Mouse (Mus musculus): Measurements from ENCODE around the gene Lamtor3. TPM values are rescaled to one million over a fixed set of nuclear protein-coding genes. Genes with fewer than 3 reads are reported as not detected.

The Lamtor3 gene
- polyA plus RNA-seq, 2 experiments: 77.4 to 109 TPM

DNA sequence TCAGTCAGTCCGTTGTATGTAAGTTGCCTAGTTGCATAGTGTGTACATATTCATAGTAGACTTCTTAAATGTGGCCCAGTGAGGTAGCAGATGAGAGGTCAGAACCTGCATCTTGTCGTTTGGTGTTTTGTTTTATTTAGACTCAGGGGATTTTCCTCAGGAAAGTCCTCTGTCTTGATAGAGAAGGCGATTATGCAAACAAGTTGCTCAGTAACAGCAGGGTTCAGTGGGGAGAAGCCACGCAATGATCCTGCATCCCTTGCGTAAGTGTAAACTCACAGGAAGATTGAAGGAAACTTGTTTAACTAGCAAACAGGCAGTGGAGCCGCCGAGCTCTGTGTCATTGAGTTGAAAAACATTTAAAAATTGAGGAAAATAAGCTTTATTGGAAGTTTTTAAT is 30.3 kb upstream of the Lamtor3 start:
- H3K4me1 ChIP-seq (ENCODE audit: control insufficient read depth, insufficient read depth, low read length): no peaks in the 10 kb centered on the region
- DNase-seq (ENCODE audit: low spot score) (no peak), ATAC-seq (ENCODE audit: low FRiP score, low read depth) (no peak)
- H3K9ac ChIP-seq (ENCODE audit: low read depth, low read length, severe bottlenecking): no peak overlapping the region
- H3K27ac ChIP-seq (replicated peaks; ENCODE audit: low read depth, low read length): no peak overlapping the region
- H3K27me3 ChIP-seq (ENCODE audit: control insufficient read depth, insufficient read depth, low read length): no peaks in the 10 kb centered on the region
- WGBS: 75% methylated on average over 7 of the region's 7 CpGs
- H3K4me2 ChIP-seq (replicated peaks; ENCODE audit: low read depth, low read length, severe bottlenecking): no peak overlapping the region
- no peaks in the 10 kb centered on the region for H3K9me3 ChIP-seq (ENCODE audit: control insufficient read depth, low read length)
- H3K4me3 ChIP-seq (replicated peaks; ENCODE audit: low read length): no peak overlapping the region
- peaks cover 36% of the 10 kb centered on the region for H3K36me3 ChIP-seq (ENCODE audit: control insufficient read depth, insufficient read depth, low read length)
- no peak for TF ChIP-seq POLR2A (IDR thresholded peaks at IDR 0.05; ENCODE audit: borderline replicate concordance, extremely low read depth, insufficient read depth, insufficient read length)

DNA sequence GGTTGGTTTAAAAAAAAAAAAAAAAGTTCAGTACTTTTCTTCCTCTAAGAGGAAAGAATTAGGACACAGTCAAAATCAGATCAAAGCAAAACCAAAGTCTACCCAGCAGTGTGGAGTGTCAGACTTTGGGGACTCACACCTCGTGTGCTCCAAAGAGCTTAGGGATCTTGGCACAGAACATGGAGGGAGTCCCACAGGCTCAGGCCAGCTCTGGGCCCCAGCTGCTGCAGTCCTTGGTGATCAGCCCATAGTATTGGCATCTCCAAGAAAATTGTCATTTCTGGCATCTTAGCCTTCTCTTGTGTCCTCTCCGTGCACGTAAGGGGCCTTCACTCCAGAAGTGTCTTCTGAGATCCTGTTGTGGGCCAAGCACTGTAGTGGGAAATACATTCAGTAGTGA is 27.2 kb upstream of the Lamtor3 start:
- DNase-seq (ENCODE audit: low spot score) (no peak), ATAC-seq (ENCODE audit: low FRiP score, low read depth) (no peak)
- no peaks in the 10 kb centered on the region for H3K4me1 ChIP-seq (ENCODE audit: control insufficient read depth, insufficient read depth, low read length)
- H3K27me3 ChIP-seq (ENCODE audit: control insufficient read depth, insufficient read depth, low read length): no peaks in the 10 kb centered on the region
- no peaks in the 10 kb centered on the region for H3K9me3 ChIP-seq (ENCODE audit: control insufficient read depth, low read length)
- no peak overlapping the region for H3K4me2 ChIP-seq (replicated peaks; ENCODE audit: low read depth, low read length, severe bottlenecking)
- H3K27ac ChIP-seq (replicated peaks; ENCODE audit: low read depth, low read length): no peak overlapping the region
- no peak for TF ChIP-seq POLR2A (IDR thresholded peaks at IDR 0.05; ENCODE audit: borderline replicate concordance, extremely low read depth, insufficient read depth, insufficient read length)
- no peak overlapping the region for H3K9ac ChIP-seq (ENCODE audit: low read depth, low read length, severe bottlenecking)
- H3K4me3 ChIP-seq (replicated peaks; ENCODE audit: low read length): no peak overlapping the region
- WGBS: 67% methylated on average over 3 of the region's 3 CpGs
- H3K36me3 ChIP-seq (ENCODE audit: control insufficient read depth, insufficient read depth, low read length): peaks cover 50% of the 10 kb centered on the region

DNA sequence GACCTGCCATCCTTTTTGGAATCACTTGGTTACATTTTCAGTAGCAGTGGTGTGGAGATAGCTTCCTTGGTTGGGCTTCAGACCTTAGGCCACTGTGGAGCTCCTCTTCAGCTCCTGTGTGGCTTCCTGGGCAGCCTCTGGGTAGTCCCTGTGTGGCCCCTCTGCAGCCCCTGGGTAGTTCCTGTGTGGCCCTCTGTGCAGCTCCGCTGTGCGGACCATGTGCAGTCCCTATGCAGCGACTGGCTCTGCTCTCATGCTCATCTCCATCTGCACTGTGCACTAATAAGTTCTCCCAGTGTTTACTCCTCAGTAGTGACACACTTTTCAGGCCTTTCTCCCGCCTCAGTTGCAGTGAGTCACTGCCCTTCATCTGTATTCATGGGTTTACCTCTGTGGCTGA is 26.2 kb upstream of the Lamtor3 start:
- DNase-seq (ENCODE audit: low spot score) (no peak), ATAC-seq (ENCODE audit: low FRiP score, low read depth) (no peak)
- H3K4me1 ChIP-seq (ENCODE audit: control insufficient read depth, insufficient read depth, low read length): no peaks in the 10 kb centered on the region
- no peaks in the 10 kb centered on the region for H3K9me3 ChIP-seq (ENCODE audit: control insufficient read depth, low read length)
- no peak overlapping the region for H3K9ac ChIP-seq (ENCODE audit: low read depth, low read length, severe bottlenecking)
- WGBS: 94% methylated on average over 4 of the region's 4 CpGs
- peaks cover 50% of the 10 kb centered on the region for H3K36me3 ChIP-seq (ENCODE audit: control insufficient read depth, insufficient read depth, low read length)
- no peak for TF ChIP-seq POLR2A (IDR thresholded peaks at IDR 0.05; ENCODE audit: borderline replicate concordance, extremely low read depth, insufficient read depth, insufficient read length)
- H3K4me3 ChIP-seq (replicated peaks; ENCODE audit: low read length): no peak overlapping the region
- H3K27ac ChIP-seq (replicated peaks; ENCODE audit: low read depth, low read length): no peak overlapping the region
- no peaks in the 10 kb centered on the region for H3K27me3 ChIP-seq (ENCODE audit: control insufficient read depth, insufficient read depth, low read length)
- H3K4me2 ChIP-seq (replicated peaks; ENCODE audit: low read depth, low read length, severe bottlenecking): no peak overlapping the region

DNA sequence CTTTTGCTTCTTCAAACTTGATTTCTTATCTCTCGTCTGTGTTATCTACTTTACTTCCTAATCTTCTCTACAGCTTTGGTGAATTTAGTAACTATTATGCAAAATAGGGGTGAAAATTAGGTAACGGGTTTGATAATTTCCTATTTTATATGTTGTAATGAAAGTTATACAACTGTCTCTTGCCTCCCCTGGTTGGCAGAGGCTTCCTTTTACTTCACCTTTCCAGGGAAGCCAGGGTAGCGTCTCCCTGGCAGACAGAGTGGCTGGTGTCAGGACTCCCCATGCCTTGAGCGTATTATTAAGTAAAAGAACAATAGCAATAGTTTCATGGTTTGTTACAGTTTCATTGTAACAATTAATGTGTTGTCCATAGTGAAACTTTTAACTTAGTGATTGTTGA is 24.5 kb upstream of the Lamtor3 start:
- Histone ChIP-seq H3K27me3 (ENCODE audit: control insufficient read depth, insufficient read depth, low read length) (no peaks in the 10 kb centered on the region), H3K27ac (replicated peaks; ENCODE audit: low read depth, low read length) (no peak overlapping the region), H3K9me3 (ENCODE audit: control insufficient read depth, low read length) (no peaks in the 10 kb centered on the region), H3K9ac (ENCODE audit: low read depth, low read length, severe bottlenecking) (no peak overlapping the region), H3K36me3 (ENCODE audit: control insufficient read depth, insufficient read depth, low read length) (peaks cover 49% of the 10 kb centered on the region), H3K4me3 (replicated peaks; ENCODE audit: low read length) (no peak overlapping the region), H3K4me2 (replicated peaks; ENCODE audit: low read depth, low read length, severe bottlenecking) (no peak overlapping the region), H3K4me1 (ENCODE audit: control insufficient read depth, insufficient read depth, low read length) (no peaks in the 10 kb centered on the region)
- no peak for ATAC-seq (ENCODE audit: low FRiP score, low read depth)
- 94% methylated on average over 4 of the region's 4 CpGs for WGBS
- no peak for TF ChIP-seq POLR2A (IDR thresholded peaks at IDR 0.05; ENCODE audit: borderline replicate concordance, extremely low read depth, insufficient read depth, insufficient read length)
- no peak for DNase-seq (ENCODE audit: low spot score)

DNA sequence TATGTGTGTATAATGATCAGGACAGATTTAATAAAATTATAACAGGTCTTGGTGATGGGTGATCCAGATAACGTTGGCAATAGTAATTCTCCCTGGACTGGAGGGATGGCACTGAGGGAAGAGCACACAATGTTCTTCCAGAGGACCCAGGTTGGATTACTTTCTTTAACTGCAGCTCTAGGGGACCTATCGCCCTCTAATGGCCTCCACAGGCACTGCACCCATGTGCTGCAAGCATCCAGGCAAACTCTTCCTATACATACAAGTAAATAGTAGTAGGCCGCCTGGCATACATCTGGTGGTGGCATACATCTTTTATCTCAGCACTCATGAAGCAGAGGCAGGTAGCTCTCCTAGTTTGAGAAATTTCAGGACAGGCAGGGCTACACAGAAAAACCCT is 23.1 kb upstream of the Lamtor3 start:
- Histone ChIP-seq H3K27me3 (ENCODE audit: control insufficient read depth, insufficient read depth, low read length) (no peaks in the 10 kb centered on the region), H3K4me2 (replicated peaks; ENCODE audit: low read depth, low read length, severe bottlenecking) (no peak overlapping the region), H3K9ac (ENCODE audit: low read depth, low read length, severe bottlenecking) (no peak overlapping the region), H3K9me3 (ENCODE audit: control insufficient read depth, low read length) (no peaks in the 10 kb centered on the region), H3K4me1 (ENCODE audit: control insufficient read depth, insufficient read depth, low read length) (no peaks in the 10 kb centered on the region), H3K27ac (replicated peaks; ENCODE audit: low read depth, low read length) (no peak overlapping the region), H3K4me3 (replicated peaks; ENCODE audit: low read length) (no peak overlapping the region), H3K36me3 (ENCODE audit: control insufficient read depth, insufficient read depth, low read length) (peaks cover 38% of the 10 kb centered on the region)
- no peak for TF ChIP-seq POLR2A (IDR thresholded peaks at IDR 0.05; ENCODE audit: borderline replicate concordance, extremely low read depth, insufficient read depth, insufficient read length)
- no peak for ATAC-seq (ENCODE audit: low FRiP score, low read depth)
- no peak for DNase-seq (ENCODE audit: low spot score)
- WGBS: 96% methylated on average over 3 of the region's 3 CpGs

- no peaks in the 10 kb centered on the region for H3K4me1 ChIP-seq (ENCODE audit: control insufficient read depth, insufficient read depth, low read length)
- WGBS: 64% methylated on average over 4 of the region's 4 CpGs
- no peak overlapping the region for H3K27ac ChIP-seq (replicated peaks; ENCODE audit: low read depth, low read length)
- no peak overlapping the region for H3K4me2 ChIP-seq (replicated peaks; ENCODE audit: low read depth, low read length, severe bottlenecking)
- no peak overlapping the region for H3K9ac ChIP-seq (ENCODE audit: low read depth, low read length, severe bottlenecking)
- no peak for TF ChIP-seq POLR2A (IDR thresholded peaks at IDR 0.05; ENCODE audit: borderline replicate concordance, extremely low read depth, insufficient read depth, insufficient read length)
- DNase-seq (ENCODE audit: low spot score): no peak
- ATAC-seq (ENCODE audit: low FRiP score, low read depth): no peak
- no peaks in the 10 kb centered on the region for H3K9me3 ChIP-seq (ENCODE audit: control insufficient read depth, low read length)
- no peaks in the 10 kb centered on the region for H3K27me3 ChIP-seq (ENCODE audit: control insufficient read depth, insufficient read depth, low read length)
- H3K4me3 ChIP-seq (replicated peaks; ENCODE audit: low read length): no peak overlapping the region
- H3K36me3 ChIP-seq (ENCODE audit: control insufficient read depth, insufficient read depth, low read length): peaks cover 45% of the 10 kb centered on the region
Observed at GRCm38 (mm10) chr3:137896386-137896785, 21.9 kb upstream of the Lamtor3 start.
